Mouse (Mus musculus): ENCODE data around the gene Nod1.

GRCm38 (mm10) chr6:54933866-54934265, 38.5 kb downstream of the Nod1 start:
- no peak for TF ChIP-seq CTCF (IDR thresholded peaks at IDR 0.05; ENCODE audit: low read depth)
- no peak for TF ChIP-seq EP300 (IDR thresholded peaks at IDR 0.05; ENCODE audit: low read depth)

Data from heart, postnatal 0 days (tissue).